Mouse (Mus musculus): Measurements from ENCODE around the gene Zfp160. TPM values are rescaled to one million over a fixed set of nuclear protein-coding genes. Genes with fewer than 3 reads are reported as not detected.
"Not testable (repeated sequence)": the region's sequence is repeated elsewhere in the genome, so short reads cannot be mapped to it uniquely, and the experiment has no call there.

Gene Zfp160
- polyA plus RNA-seq, 1 experiment from 2014 or later, result 19.1 TPM

GRCm38 (mm10) chr17:21055111-21055510 lies 46.4 kb downstream of the Zfp160 start:
- H3K4me1 ChIP-seq; H3K27ac ChIP-seq; H3K4me3 ChIP-seq; H3K27me3 ChIP-seq (ENCODE audit: low read depth, poor library complexity, severe bottlenecking); H3K36me3 ChIP-seq; H3K9me3 ChIP-seq (replicated peaks); DNase-seq (ENCODE audit: low spot score): not testable (repeated sequence)
- 96% methylated on average over 1 of the region's 1 CpGs for WGBS

DNA sequence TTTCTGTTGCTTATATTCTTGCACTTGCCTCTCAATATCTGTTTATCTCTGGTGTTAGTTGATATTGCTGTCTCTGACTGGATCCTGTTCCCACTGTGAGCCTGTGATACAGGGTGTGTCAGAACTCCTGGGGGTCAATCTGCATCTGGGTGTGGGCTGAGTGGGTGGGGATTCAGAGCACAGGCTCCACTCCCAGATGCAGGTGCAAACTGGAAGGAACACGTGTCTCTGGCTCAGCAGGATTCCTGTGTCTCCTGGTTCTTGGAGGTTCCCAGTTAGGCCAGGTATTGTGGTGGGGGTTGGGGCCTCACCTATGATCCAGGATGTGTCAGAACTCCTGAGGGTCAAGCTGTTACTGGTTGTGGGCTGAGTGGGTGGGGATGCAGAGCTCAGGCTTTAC lies 56.8 kb downstream of the Zfp160 start:
- 28% methylated on average over 1 of the region's 1 CpGs for WGBS
- DNase-seq (ENCODE audit: low spot score), result no peak
- H3K27ac ChIP-seq, result no peak overlapping the region

DNA sequence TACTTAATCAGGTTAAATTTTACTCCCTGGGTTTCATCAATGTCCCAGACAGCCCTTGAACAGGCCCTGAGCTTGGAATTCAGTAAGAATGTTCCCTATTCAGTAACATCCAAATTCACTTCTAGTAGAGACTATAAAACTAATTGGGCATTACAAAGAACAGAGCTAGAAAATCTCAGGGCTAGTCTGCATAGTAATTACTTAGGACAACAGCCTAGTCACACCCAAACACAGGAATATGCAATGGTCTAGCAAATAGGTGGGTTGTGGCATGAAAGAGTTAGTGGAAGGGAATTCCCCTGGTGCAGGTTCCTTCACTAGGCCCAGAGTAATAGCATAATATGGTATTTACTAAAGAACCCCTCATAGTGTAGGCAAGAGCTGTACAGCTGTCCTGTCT lies 58.3 kb downstream of the Zfp160 start:
- Histone ChIP-seq H3K36me3 (no peaks in the 10 kb centered on the region), H3K27ac (no peak overlapping the region), H3K9me3 (replicated peaks) (no peaks in the 10 kb centered on the region), H3K4me3 (no peak overlapping the region), H3K27me3 (ENCODE audit: low read depth, poor library complexity, severe bottlenecking) (no peaks in the 10 kb centered on the region), H3K4me1 (no peaks in the 10 kb centered on the region)
- no peak for DNase-seq (ENCODE audit: low spot score)

More for the DNA sequence above, 56.8 kb downstream of the Zfp160 start:
- no peaks in the 10 kb centered on the region for H3K36me3 ChIP-seq
- H3K27me3 ChIP-seq (ENCODE audit: low read depth, poor library complexity, severe bottlenecking), result no peaks in the 10 kb centered on the region
- no peaks in the 10 kb centered on the region for H3K4me1 ChIP-seq
- no peaks in the 10 kb centered on the region for H3K9me3 ChIP-seq (replicated peaks)
- no peak overlapping the region for H3K4me3 ChIP-seq

GRCm38 (mm10) chr17:21069443-21069842 lies 60.7 kb downstream of the Zfp160 start:
- H3K4me1 ChIP-seq; H3K27me3 ChIP-seq (ENCODE audit: low read depth, poor library complexity, severe bottlenecking): not testable (repeated sequence)
- WGBS, result no CpG with 5 or more reads among the region's 3 CpGs

GRCm38 (mm10) chr17:21070971-21071370 lies 62.3 kb downstream of the Zfp160 start:
- 90% methylated on average over 2 of the region's 2 CpGs for WGBS

More at GRCm38 (mm10) chr17:21069443-21069842, 60.7 kb downstream of the Zfp160 start:
- not testable (repeated sequence) for H3K36me3 ChIP-seq; H3K4me3 ChIP-seq; H3K27ac ChIP-seq; DNase-seq (ENCODE audit: low spot score); H3K9me3 ChIP-seq (replicated peaks)

More at GRCm38 (mm10) chr17:21070971-21071370, 62.3 kb downstream of the Zfp160 start:
- not testable (repeated sequence) for DNase-seq (ENCODE audit: low spot score); H3K36me3 ChIP-seq; H3K4me3 ChIP-seq; H3K4me1 ChIP-seq; H3K27ac ChIP-seq; H3K27me3 ChIP-seq (ENCODE audit: low read depth, poor library complexity, severe bottlenecking); H3K9me3 ChIP-seq (replicated peaks)

Other genes starting within 250 kb of the Zfp160 start
- gene Vmn1r228, start 222.7 kb upstream of the Zfp160 start, polyA plus RNA-seq (2016; fragmentation: Nextera tagmentation; extraction: Ambion mirVana), result not detected in 2 replicates
- gene Vmn1r229, start 197.3 kb upstream of the Zfp160 start, polyA plus RNA-seq (2016; fragmentation: Nextera tagmentation; extraction: Ambion mirVana), result not detected in 2 replicates
- gene Vmn1r230, start 168.5 kb upstream of the Zfp160 start, polyA plus RNA-seq (2016; fragmentation: Nextera tagmentation; extraction: Ambion mirVana), result not detected in 2 replicates
- gene Vmn1r231, start 103.8 kb upstream of the Zfp160 start, polyA plus RNA-seq (2016; fragmentation: Nextera tagmentation; extraction: Ambion mirVana), result not detected in 2 replicates
- gene Vmn1r232, start 89.2 kb upstream of the Zfp160 start, polyA plus RNA-seq (2016; fragmentation: Nextera tagmentation; extraction: Ambion mirVana), result not detected in 2 replicates
- gene Ppp2r1a, start 63.6 kb upstream of the Zfp160 start, polyA plus RNA-seq (2016; fragmentation: Nextera tagmentation; extraction: Ambion mirVana), result 432 and 440 TPM in 2 replicates
- gene Vmn1r233, start 12.4 kb upstream of the Zfp160 start, polyA plus RNA-seq (2016; fragmentation: Nextera tagmentation; extraction: Ambion mirVana), result not detected in 2 replicates
- not detected in 2 replicates for gene Vmn1r234, start 217.2 kb downstream of the Zfp160 start, polyA plus RNA-seq (2016; fragmentation: Nextera tagmentation; extraction: Ambion mirVana)
- gene Vmn1r235, start 247.5 kb downstream of the Zfp160 start, polyA plus RNA-seq (2016; fragmentation: Nextera tagmentation; extraction: Ambion mirVana), result not detected in 2 replicates